ENCODE assay signal across 17 mouse cellular contexts in the genomic region with DNA sequence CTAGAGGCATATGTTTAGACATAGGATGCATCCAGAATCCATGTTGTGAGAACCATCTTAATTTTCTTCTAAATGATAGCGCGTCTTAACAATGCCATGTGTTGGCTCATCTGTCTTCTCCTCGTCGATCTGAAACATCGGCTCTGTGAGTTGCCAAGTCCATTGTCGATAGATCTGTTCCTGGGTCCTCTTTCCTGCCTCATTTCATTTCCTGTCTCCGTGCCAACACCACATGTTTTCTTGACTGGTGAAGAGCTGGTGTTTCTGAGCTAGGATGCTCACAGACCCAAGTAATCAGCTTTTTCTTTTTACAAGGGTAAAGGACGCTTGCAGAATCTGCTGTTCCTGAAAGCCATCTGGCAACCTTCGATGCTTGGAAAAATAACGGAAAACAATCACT.
A peak's percentile ranks its signal among the peaks of the same experiment; 100 is the strongest.
DNase-seq lines count a peak whose midpoint lies in the region; ATAC-seq and TF ChIP-seq lines count a peak whose summit lies in the region.
"Had no signal": no experiment of that assay in that cellular context is flagged by ENCODE, and none has a peak within 500 bp of the region (broad histone marks: within the 10 kb centered on the region; RNA-seq: fewer than 3 reads in every experiment).

No protein-coding gene starts in this region.

- peak overlapping the region; percentile 63 for H3K27ac ChIP-seq in forebrain, embryonic 13.5 days
- H3K27ac ChIP-seq in forebrain, embryonic 12.5 days: no peak overlapping the region
- H3K27ac ChIP-seq in midbrain, postnatal 0 days (ENCODE audit: low read depth, low read length): no peak overlapping the region
- H3K27ac ChIP-seq in midbrain, embryonic 16.5 days (ENCODE audit: low read length): no peak overlapping the region
- H3K27ac ChIP-seq in forebrain, postnatal 0 days (ENCODE audit: low read depth, low read length): no peak overlapping the region
- H3K27ac ChIP-seq: embryonic facial prominence, embryonic 15.5 days; heart, adult 2 months; intestine, embryonic 15.5 days; neural tube, embryonic 13.5 days had no signal

- TF ChIP-seq CTCF in midbrain, postnatal 0 days (IDR thresholded peaks at IDR 0.05): no peak
- TF ChIP-seq CTCF in forebrain, postnatal 0 days (IDR thresholded peaks at IDR 0.05; ENCODE audit: low read depth): no peak

- ATAC-seq in forebrain, embryonic 13.5 days: peak; percentile 50
- no peak for ATAC-seq in forebrain, embryonic 12.5 days (ENCODE audit: low FRiP score)
- no peak for ATAC-seq in midbrain, postnatal 0 days (ENCODE audit: low FRiP score)
- no peak for ATAC-seq in midbrain, embryonic 16.5 days
- ATAC-seq in forebrain, postnatal 0 days: peak; percentile 51
- ATAC-seq: activated CD4-positive, CD25-positive, alpha-beta regulatory T cell, adult 4 months; intestine, embryonic 15.5 days; liver, postnatal 0 days; Patski had no signal

- H3K4me3 ChIP-seq in forebrain, embryonic 13.5 days: no peak overlapping the region
- no peak overlapping the region for H3K4me3 ChIP-seq in forebrain, embryonic 12.5 days (replicated peaks)
- H3K4me3 ChIP-seq in midbrain, postnatal 0 days (ENCODE audit: low read depth, low read length): no peak overlapping the region
- H3K4me3 ChIP-seq in midbrain, embryonic 16.5 days (ENCODE audit: low read depth, low read length): no peak overlapping the region
- no peak overlapping the region for H3K4me3 ChIP-seq in forebrain, postnatal 0 days (ENCODE audit: low read depth, low read length)
- H3K4me3 ChIP-seq: embryonic facial prominence, embryonic 15.5 days; heart, adult 2 months; intestine, embryonic 15.5 days; neural tube, embryonic 13.5 days had no signal

- H3K27me3 ChIP-seq in forebrain, embryonic 13.5 days: no peaks in the 10 kb centered on the region
- no peaks in the 10 kb centered on the region for H3K27me3 ChIP-seq in forebrain, embryonic 12.5 days
- H3K27me3 ChIP-seq in midbrain, postnatal 0 days (ENCODE audit: insufficient read depth, low read length): no peaks in the 10 kb centered on the region
- no peaks in the 10 kb centered on the region for H3K27me3 ChIP-seq in midbrain, embryonic 16.5 days (ENCODE audit: control insufficient read depth, insufficient read depth, low read depth, low read length)
- no peaks in the 10 kb centered on the region for H3K27me3 ChIP-seq in forebrain, postnatal 0 days (ENCODE audit: insufficient read depth, low read length)
- H3K27me3 ChIP-seq: embryonic facial prominence, embryonic 15.5 days; intestine, embryonic 15.5 days; neural tube, embryonic 13.5 days; Patski had no signal

- no peaks in the 10 kb centered on the region for H3K9me3 ChIP-seq in forebrain, embryonic 13.5 days (replicated peaks)
- no peaks in the 10 kb centered on the region for H3K9me3 ChIP-seq in forebrain, embryonic 12.5 days
- no peaks in the 10 kb centered on the region for H3K9me3 ChIP-seq in midbrain, postnatal 0 days (ENCODE audit: low read length)
- H3K9me3 ChIP-seq in midbrain, embryonic 16.5 days (replicated peaks; ENCODE audit: control insufficient read depth, low read length, poor library complexity, severe bottlenecking): no peaks in the 10 kb centered on the region
- H3K9me3 ChIP-seq in forebrain, postnatal 0 days (ENCODE audit: low read length): no peaks in the 10 kb centered on the region
- H3K9me3 ChIP-seq: embryonic facial prominence, embryonic 15.5 days; intestine, embryonic 15.5 days; neural tube, embryonic 13.5 days had no signal

- peaks cover 33% of the 10 kb centered on the region for H3K4me1 ChIP-seq in forebrain, embryonic 13.5 days
- H3K4me1 ChIP-seq in forebrain, embryonic 12.5 days: peaks cover 12% of the 10 kb centered on the region
- H3K4me1 ChIP-seq in midbrain, postnatal 0 days (ENCODE audit: insufficient read depth, low read length): no peaks in the 10 kb centered on the region; the same call in 1 of the 2 replicates
- H3K4me1 ChIP-seq in midbrain, embryonic 16.5 days (ENCODE audit: control insufficient read depth, insufficient read depth, low read length): peaks cover 22% of the 10 kb centered on the region
- H3K4me1 ChIP-seq in forebrain, postnatal 0 days (ENCODE audit: insufficient read depth): peaks cover 4% of the 10 kb centered on the region
- H3K4me1 ChIP-seq: intestine, embryonic 15.5 days had no signal

- no peak overlapping the region for H3K9ac ChIP-seq in forebrain, embryonic 13.5 days
- no peak overlapping the region for H3K9ac ChIP-seq in forebrain, embryonic 12.5 days
- no peak overlapping the region for H3K9ac ChIP-seq in midbrain, postnatal 0 days (replicated peaks; ENCODE audit: low read length, poor library complexity, severe bottlenecking)
- no peak overlapping the region for H3K9ac ChIP-seq in midbrain, embryonic 16.5 days (ENCODE audit: low read depth, low read length)
- H3K9ac ChIP-seq in forebrain, postnatal 0 days: no peak overlapping the region
- H3K9ac ChIP-seq: embryonic facial prominence, embryonic 15.5 days; intestine, embryonic 15.5 days; liver, postnatal 0 days; neural tube, embryonic 13.5 days had no signal

- H3K4me2 ChIP-seq in forebrain, embryonic 13.5 days: no peak overlapping the region
- H3K4me2 ChIP-seq in forebrain, embryonic 12.5 days: no peak overlapping the region
- H3K4me2 ChIP-seq in midbrain, postnatal 0 days (ENCODE audit: low read depth, low read length, poor library complexity, severe bottlenecking): no peak overlapping the region
- no peak overlapping the region for H3K4me2 ChIP-seq in midbrain, embryonic 16.5 days (ENCODE audit: low read length)
- H3K4me2 ChIP-seq in forebrain, postnatal 0 days (ENCODE audit: low read depth): no peak overlapping the region
- H3K4me2 ChIP-seq: embryonic facial prominence, embryonic 15.5 days; intestine, embryonic 15.5 days; neural tube, embryonic 13.5 days had no signal

- 66% methylated on average over 10 of the region's 10 CpGs for WGBS in forebrain, embryonic 13.5 days
- WGBS in forebrain, embryonic 12.5 days: 70% methylated on average over 10 of the region's 10 CpGs
- 70% methylated on average over 10 of the region's 10 CpGs for WGBS in midbrain, postnatal 0 days
- WGBS in midbrain, embryonic 16.5 days: 65% methylated on average over 10 of the region's 10 CpGs
- 34% methylated on average over 10 of the region's 10 CpGs for WGBS in forebrain, postnatal 0 days

- H3K36me3 ChIP-seq in forebrain, embryonic 13.5 days (ENCODE audit: poor library complexity, severe bottlenecking): no peaks in the 10 kb centered on the region
- H3K36me3 ChIP-seq in forebrain, embryonic 12.5 days (replicated peaks): no peaks in the 10 kb centered on the region
- no peaks in the 10 kb centered on the region for H3K36me3 ChIP-seq in midbrain, postnatal 0 days (ENCODE audit: insufficient read depth, low read length)
- H3K36me3 ChIP-seq in midbrain, embryonic 16.5 days (ENCODE audit: control insufficient read depth, insufficient read depth, low read length): no peaks in the 10 kb centered on the region
- H3K36me3 ChIP-seq in forebrain, postnatal 0 days (ENCODE audit: insufficient read depth): no peaks in the 10 kb centered on the region
- H3K36me3 ChIP-seq: embryonic facial prominence, embryonic 15.5 days; intestine, embryonic 15.5 days; neural tube, embryonic 13.5 days had no signal

- DNase-seq in midbrain, postnatal 0 days (ENCODE audit: low spot score): peak; percentile 66
- DNase-seq in forebrain, postnatal 0 days: peak; percentile 79
- DNase-seq in layer of hippocampus, postnatal 36 days: peak; percentile 56 to 58
- no peak for DNase-seq in ovary, postnatal 36 days (ENCODE audit: low spot score)
- DNase-seq: heart, adult 2 months; liver; liver, postnatal 0 days; lung, postnatal 36 days; thymus, adult 18-20 months had no signal

Comparison
In these comparisons a context has a peak if more than half of its experiments do, and no peak if none do; other contexts are left out.
1. ATAC-seq: peak in forebrain, embryonic 13.5 days (single experiment) and forebrain, postnatal 0 days (single experiment); none in forebrain, embryonic 12.5 days (single experiment), midbrain, postnatal 0 days (single experiment) and midbrain, embryonic 16.5 days (single experiment).